Mouse (Mus musculus) embryo, embryonic 10.5 days (tissue): ENCODE results near the gene Tmem30c.
"Not testable (repeated sequence)": the region's sequence is repeated elsewhere in the genome, so short reads cannot be mapped to it uniquely, and the experiment has no call there.

Experiments used
- DNase-seq: peaks from one replicate; pipeline ENCODE4 v3.0.0-alpha.2; 2015; ENCODE audit warnings: low spot score

The Tmem30c gene

GRCm38 (mm10) chr16:57231937-57232310 is 60.7 kb downstream of the Tmem30c start:
- not testable (repeated sequence) for DNase-seq

- peak; percentile 99 for DNase-seq
These were observed 61.4 kb downstream of the Tmem30c start, which contains the start of gene Tbc1d23 for GRCm38 (mm10) chr16:57231089-57231936. Tbc1d23 (minus strand) TSS chr16:57231504.

GRCm38 (mm10) chr16:57226444-57226843 is 66.2 kb downstream of the Tmem30c start:
- DNase-seq, result no peak

GRCm38 (mm10) chr16:57220361-57220760 is 72.3 kb downstream of the Tmem30c start:
- DNase-seq, result no peak
